Mouse (Mus musculus): ENCODE results near the gene Rimkla. TPM values are rescaled to one million over a fixed set of nuclear protein-coding genes. Genes with fewer than 3 reads are reported as not detected.

Rimkla gene
- total RNA-seq, 2 experiments from 2014 or later, result 0.17 to 0.40 TPM

- DNase-seq, result no peak
Measured at GRCm38 (mm10) chr4:119417894-119418293, 74.5 kb downstream of the Rimkla start.

DNA sequence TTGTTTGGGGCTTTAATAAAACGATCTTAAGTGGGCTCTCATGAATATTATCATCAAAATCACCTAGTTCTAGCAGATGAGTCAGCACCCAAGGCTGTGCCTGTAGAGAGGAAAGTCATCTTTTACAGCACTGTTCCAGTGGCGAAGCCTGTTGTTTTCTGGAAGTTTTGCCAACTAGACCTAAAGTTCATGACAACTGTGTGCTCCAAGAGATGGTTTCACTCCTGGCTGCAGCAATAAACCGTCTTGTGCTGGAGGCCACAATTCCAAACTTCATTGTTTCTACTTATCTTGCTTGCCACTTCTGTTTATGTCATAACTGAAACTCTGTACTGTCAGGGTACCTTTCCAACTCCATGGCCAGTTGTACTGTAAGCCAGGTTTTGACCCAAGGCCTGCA is 75.2 kb downstream of the Rimkla start:
- peak; percentile 49 to 55 for DNase-seq

Other genes with a start within 250 kb of the Rimkla start
- gene Cldn19, start 237.2 kb downstream of the Rimkla start, total RNA-seq (2021), result under 1 TPM in 1 of 2 experiments, not detected in 1; 0.13 TPM
- gene Ybx1, start 198.0 kb downstream of the Rimkla start, total RNA-seq (2021), result 100 to 1,000 TPM; 639 to 803 TPM
- gene Ppih, start 172.1 kb downstream of the Rimkla start, total RNA-seq (2021), result 10 to 100 TPM; 20.0 to 20.3 TPM
- gene Ccdc30, start 77.1 kb downstream of the Rimkla start, total RNA-seq (2021), result 10 to 100 TPM; 14.5 to 16.9 TPM
- 10 to 100 TPM; 38.0 to 41.7 TPM for gene Ppcs, start 70.2 kb downstream of the Rimkla start, total RNA-seq (2021)
- 1 to 10 TPM; 3.1 to 4.0 TPM for gene Zmynd12, start 69.8 kb downstream of the Rimkla start, total RNA-seq (2021)
- gene Foxj3, start 44.4 kb upstream of the Rimkla start, total RNA-seq (2021), result 10 to 100 TPM; 41.6 to 41.9 TPM
- gene Frg2f1, start 46.9 kb upstream of the Rimkla start, total RNA-seq (2021), result 10 to 100 TPM in 1 of 2 experiments, 1 to 10 TPM in 1; 8.2 to 11.6 TPM
- not detected for gene Guca2a, start 145.1 kb upstream of the Rimkla start, total RNA-seq (2021)
- not detected for gene Guca2b, start 166.3 kb upstream of the Rimkla start, total RNA-seq (2021)
- 10 to 100 TPM in 1 of 2 experiments, 1 to 10 TPM in 1; 7.8 to 10.1 TPM for gene Hivep3, start 241.2 kb upstream of the Rimkla start, total RNA-seq (2021)

Data from adrenal gland, postnatal 36 days (tissue).